Mouse (Mus musculus) forebrain, postnatal 0 days (tissue): ENCODE measurements around the gene Ephb3. TPM values are rescaled to one million over a fixed set of nuclear protein-coding genes. Genes with fewer than 3 reads are reported as not detected.

Source experiments
- ATAC-seq: fragments of 200-750 bp; cut with Nextera tagmentation; 2 replicates; pipeline ENCODE4 v1.8.0; 2017; ENCODE audit warnings: mild to moderate bottlenecking, moderate library complexity
- DNase-seq: peaks from one replicate; pipeline ENCODE4 v3.0.0-alpha.2; 2015
- H3K27ac ChIP-seq: fragments of 300-500 bp; sonication (generic); 2 replicates; pipeline ENCODE4 v1.5.1; 2014; ENCODE audit warnings: low read depth, mild to moderate bottlenecking, antibody characterized with exemption, low read length, moderate library complexity, mixed read lengths
- H3K27me3 ChIP-seq: fragments of 300-500 bp; sonication (generic); 2 replicates; pipeline ENCODE4 v1.6.1; 2014; ENCODE audit warnings: mild to moderate bottlenecking, low read length, mixed read lengths; ENCODE audit not compliant: insufficient read depth
- H3K36me3 ChIP-seq: fragments of 300-500 bp; sonication (generic); 2 replicates; pipeline ENCODE4 v1.6.1; 2014; ENCODE audit warnings: mild to moderate bottlenecking, moderate library complexity; ENCODE audit not compliant: insufficient read depth
- H3K4me1 ChIP-seq: fragments of 300-500 bp; sonication (generic); 2 replicates; pipeline ENCODE4 v1.6.1; 2014; ENCODE audit warnings: antibody characterized with exemption; ENCODE audit not compliant: insufficient read depth
- H3K4me2 ChIP-seq: fragments of 300-500 bp; sonication (generic); 2 replicates; pipeline ENCODE4 v1.6.1; 2014; ENCODE audit warnings: low read depth, mild to moderate bottlenecking, moderate library complexity
- H3K4me3 ChIP-seq: fragments of 300-500 bp; sonication (generic); 2 replicates; pipeline ENCODE4 v1.5.1; 2014; ENCODE audit warnings: low read depth, low read length, mixed read lengths
- H3K9ac ChIP-seq: fragments of 300-500 bp; sonication (generic); 2 replicates; pipeline ENCODE4 v1.6.1; 2014; ENCODE audit warnings: mild to moderate bottlenecking
- H3K9me3 ChIP-seq: fragments of 300-500 bp; sonication (generic); 2 replicates; pipeline ENCODE4 v1.6.1; 2016; ENCODE audit warnings: low read length
- CTCF ChIP-seq: sonication (generic); IDR thresholded peaks from 2 replicates; pipeline ENCODE4 v1.5.1; 2016; ENCODE audit warnings: antibody characterized with exemption, control low read depth, low read depth
- WGBS: fragments of 180-500 bp; shearing (Covaris S2); extraction: QIAGEN DNeasy Blood & Tissue Kit; methylation state at CpG from one replicate; pipeline ENCODE4 v1.1.7; 2014; 5-methylcytosine and 5-hydroxymethylcytosine counted together
- polyA plus RNA-seq: library from polyadenylated mRNA; unstranded; fragments of >200 nt; fragmentation: Nextera tagmentation; extraction: Ambion mirVana; gene quantifications from 2 replicates; pipeline ENCODE4 v1.2.1, GENCODE M21; 2015
- total RNA-seq: library from RNA; depleted of rRNA; stranded (reverse); fragments of >200 nt; gene quantifications from 2 replicates; pipeline ENCODE4 v1.2.3, GENCODE M21; 2014

Gene Ephb3
- total and polyA plus RNA-seq, 2 experiments from 2014 or later, result 5.8 to 11.3 TPM

GRCm38 (mm10) chr16:21182108-21182507 is 22.4 kb upstream of the Ephb3 start:
- DNase-seq (no peak), ATAC-seq (no peak)
- Histone ChIP-seq H3K4me2 (no peak overlapping the region), H3K9me3 (no peaks in the 10 kb centered on the region), H3K36me3 (no peaks in the 10 kb centered on the region), H3K4me3 (no peak overlapping the region), H3K27ac (no peak overlapping the region), H3K27me3 (no peaks in the 10 kb centered on the region), H3K4me1 (no peaks in the 10 kb centered on the region), H3K9ac (no peak overlapping the region)
- WGBS, result 79% methylated on average over 1 of the region's 1 CpGs
- no peak for TF ChIP-seq CTCF

- no peak overlapping the region for H3K4me3 ChIP-seq
- TF ChIP-seq CTCF, result no peak
- H3K9ac ChIP-seq, result no peak overlapping the region
- no peak overlapping the region for H3K27ac ChIP-seq
- no peak overlapping the region for H3K4me2 ChIP-seq
- no peaks in the 10 kb centered on the region for H3K36me3 ChIP-seq
- no peaks in the 10 kb centered on the region for H3K27me3 ChIP-seq
- H3K9me3 ChIP-seq, result no peaks in the 10 kb centered on the region
- no peak for DNase-seq
- H3K4me1 ChIP-seq, result no peaks in the 10 kb centered on the region
- ATAC-seq, result no peak
These were observed 19.9 kb upstream of the Ephb3 start for GRCm38 (mm10) chr16:21184697-21185096.

- Histone ChIP-seq H3K27ac (no peak overlapping the region), H3K9ac (no peak overlapping the region), H3K4me1 (no peaks in the 10 kb centered on the region), H3K4me3 (no peak overlapping the region), H3K27me3 (no peaks in the 10 kb centered on the region), H3K9me3 (no peaks in the 10 kb centered on the region), H3K36me3 (no peaks in the 10 kb centered on the region), H3K4me2 (no peak overlapping the region)
- TF ChIP-seq CTCF, result no peak
- peak; percentile 49 for DNase-seq
- peak; percentile 43 for ATAC-seq
- whole genome bisulfite sequencing, result 31% methylated on average over 7 of the region's 7 CpGs
These were observed 17.0 kb upstream of the Ephb3 start for GRCm38 (mm10) chr16:21187568-21187967.

GRCm38 (mm10) chr16:21188345-21188744 is 16.2 kb upstream of the Ephb3 start:
- Histone ChIP-seq H3K27me3 (no peaks in the 10 kb centered on the region), H3K4me2 (no peak overlapping the region), H3K9me3 (no peaks in the 10 kb centered on the region), H3K36me3 (no peaks in the 10 kb centered on the region), H3K9ac (no peak overlapping the region), H3K4me1 (no peaks in the 10 kb centered on the region), H3K4me3 (no peak overlapping the region), H3K27ac (no peak overlapping the region)
- TF ChIP-seq CTCF, result peak; percentile 46
- no peak for ATAC-seq
- WGBS, result 77% methylated on average over 3 of the region's 3 CpGs
- DNase-seq, result no peak

GRCm38 (mm10) chr16:21191569-21191968 is 13.0 kb upstream of the Ephb3 start:
- no peak for DNase-seq
- Histone ChIP-seq H3K27ac (no peak overlapping the region), H3K36me3 (no peaks in the 10 kb centered on the region), H3K4me2 (no peak overlapping the region), H3K27me3 (no peaks in the 10 kb centered on the region), H3K9ac (no peak overlapping the region), H3K4me3 (no peak overlapping the region), H3K4me1 (no peaks in the 10 kb centered on the region), H3K9me3 (no peaks in the 10 kb centered on the region)
- no peak for TF ChIP-seq CTCF
- 58% methylated on average over 14 of the region's 14 CpGs for WGBS
- no peak for ATAC-seq

- DNase-seq (peak; percentile 90), ATAC-seq (peak; percentile 86)
- Histone ChIP-seq H3K9ac (no peak overlapping the region), H3K4me3 (no peak overlapping the region), H3K27ac (no peak overlapping the region), H3K4me2 (no peak overlapping the region), H3K27me3 (no peaks in the 10 kb centered on the region), H3K36me3 (no peaks in the 10 kb centered on the region), H3K4me1 (no peaks in the 10 kb centered on the region), H3K9me3 (no peaks in the 10 kb centered on the region)
- 35% methylated on average over 7 of the region's 7 CpGs for WGBS
- peak; percentile 93 for TF ChIP-seq CTCF
These were observed 11.8 kb upstream of the Ephb3 start for GRCm38 (mm10) chr16:21192509-21193354.

GRCm38 (mm10) chr16:21194182-21194581 is 10.4 kb upstream of the Ephb3 start:
- ATAC-seq, result no peak
- no peak overlapping the region for H3K9ac ChIP-seq
- no peaks in the 10 kb centered on the region for H3K27me3 ChIP-seq
- no peaks in the 10 kb centered on the region for H3K4me1 ChIP-seq
- H3K27ac ChIP-seq, result no peak overlapping the region
- no peaks in the 10 kb centered on the region for H3K9me3 ChIP-seq
- DNase-seq, result no peak
- TF ChIP-seq CTCF, result no peak
- H3K4me3 ChIP-seq, result no peak overlapping the region
- H3K4me2 ChIP-seq, result no peak overlapping the region
- WGBS, result 88% methylated on average over 12 of the region's 12 CpGs
- H3K36me3 ChIP-seq, result no peaks in the 10 kb centered on the region
